Mouse (Mus musculus): ENCODE measurements at regions not wholly inside any gene's neighbourhood (a gene's known extent, or its start where the extent isn't known, plus 50 kb on each side); places are given as distances from the start of the nearest gene placed in this dataset.

DNA sequence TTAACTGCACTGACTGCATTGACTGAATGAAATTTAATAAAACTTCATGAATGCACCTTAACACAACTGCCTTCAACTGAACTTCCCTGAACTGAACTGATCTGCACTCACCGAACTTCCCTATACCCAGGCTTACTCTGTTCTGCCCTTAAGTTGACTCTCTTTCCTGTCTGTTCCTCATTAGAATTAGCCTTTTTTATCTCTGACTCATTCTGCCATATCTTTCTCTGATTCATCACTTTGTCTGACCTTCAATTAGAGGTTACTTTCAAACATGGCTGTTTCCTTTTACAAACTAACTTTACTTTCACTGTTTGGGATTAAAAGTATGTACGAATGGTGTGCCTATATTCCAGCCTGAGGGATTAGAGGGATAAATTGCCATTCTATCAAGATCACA lies 103.4 kb upstream of the Col3a1 start:
- no peaks in the 10 kb centered on the region for H3K36me3 ChIP-seq (ENCODE audit: control insufficient read depth, insufficient read depth, low read length)
- H3K27me3 ChIP-seq (ENCODE audit: control insufficient read depth, insufficient read depth, low read length), result no peaks in the 10 kb centered on the region
- TF ChIP-seq CTCF (IDR thresholded peaks at IDR 0.05; ENCODE audit: low read depth, low read length) (no peak), POLR2A (IDR thresholded peaks at IDR 0.05; ENCODE audit: extremely low read depth, insufficient read depth, low read length) (no peak)
- no peak for DNase-seq (ENCODE audit: extremely low read depth, low read depth, low spot score)
- no peak overlapping the region for H3K9ac ChIP-seq (ENCODE audit: low read depth, low read length)
- no peaks in the 10 kb centered on the region for H3K4me1 ChIP-seq (ENCODE audit: control insufficient read depth, insufficient read depth, low read length)
- H3K79me2 ChIP-seq (ENCODE audit: control insufficient read depth, insufficient read depth, low read length), result no peaks in the 10 kb centered on the region
- WGBS, result 71% methylated on average over 2 of the region's 2 CpGs
- H3K4me3 ChIP-seq (ENCODE audit: insufficient read depth, low read depth, low read length), result no peak overlapping the region
- no peak overlapping the region for H3K27ac ChIP-seq (replicated peaks; ENCODE audit: insufficient read depth, low read depth, low read length)

DNA sequence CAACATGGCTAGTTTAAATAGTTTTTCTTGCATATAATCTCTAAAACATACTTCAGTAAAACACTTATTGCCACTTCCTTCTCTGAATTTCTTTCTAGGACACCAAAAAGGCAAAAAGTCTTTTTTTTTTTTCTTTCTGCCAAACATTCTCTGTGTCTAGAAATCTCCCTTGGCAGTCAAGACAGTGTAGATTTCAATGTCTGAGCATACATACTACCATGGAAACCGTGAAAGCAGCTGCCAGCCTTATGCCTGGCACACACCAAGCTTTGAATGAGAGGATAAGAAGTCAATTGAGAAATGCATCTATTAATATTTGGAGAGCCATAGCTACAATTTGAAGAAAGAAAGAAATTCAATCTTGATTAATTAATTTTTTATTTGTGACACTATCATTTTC lies 95.1 kb upstream of the Col3a1 start:
- H3K9ac ChIP-seq (ENCODE audit: low read depth, low read length), result no peak overlapping the region
- no peaks in the 10 kb centered on the region for H3K36me3 ChIP-seq (ENCODE audit: control insufficient read depth, insufficient read depth, low read length)
- no peaks in the 10 kb centered on the region for H3K4me1 ChIP-seq (ENCODE audit: control insufficient read depth, insufficient read depth, low read length)
- H3K79me2 ChIP-seq (ENCODE audit: control insufficient read depth, insufficient read depth, low read length), result no peaks in the 10 kb centered on the region
- no peak for TF ChIP-seq CTCF (IDR thresholded peaks at IDR 0.05; ENCODE audit: low read depth, low read length)
- no peak for TF ChIP-seq POLR2A (IDR thresholded peaks at IDR 0.05; ENCODE audit: extremely low read depth, insufficient read depth, low read length)
- H3K4me3 ChIP-seq (ENCODE audit: insufficient read depth, low read depth, low read length), result no peak overlapping the region
- no peak for DNase-seq (ENCODE audit: extremely low read depth, low read depth, low spot score)
- WGBS, result 70% methylated on average over 1 of the region's 1 CpGs
- no peak overlapping the region for H3K27ac ChIP-seq (replicated peaks; ENCODE audit: insufficient read depth, low read depth, low read length)
- no peaks in the 10 kb centered on the region for H3K27me3 ChIP-seq (ENCODE audit: control insufficient read depth, insufficient read depth, low read length)

All from liver, adult 2 months (tissue).